Mouse (Mus musculus) mature B cell (primary cell): ENCODE results near the gene Fgf15.

ENCODE experiments used
- in situ Hi-C: fragments of 300-500 bp; cut with MboI; formaldehyde crosslinking; loops from 2 replicates; pipeline ENCODE4 v1.14.3; 2019

Gene Fgf15

DNA sequence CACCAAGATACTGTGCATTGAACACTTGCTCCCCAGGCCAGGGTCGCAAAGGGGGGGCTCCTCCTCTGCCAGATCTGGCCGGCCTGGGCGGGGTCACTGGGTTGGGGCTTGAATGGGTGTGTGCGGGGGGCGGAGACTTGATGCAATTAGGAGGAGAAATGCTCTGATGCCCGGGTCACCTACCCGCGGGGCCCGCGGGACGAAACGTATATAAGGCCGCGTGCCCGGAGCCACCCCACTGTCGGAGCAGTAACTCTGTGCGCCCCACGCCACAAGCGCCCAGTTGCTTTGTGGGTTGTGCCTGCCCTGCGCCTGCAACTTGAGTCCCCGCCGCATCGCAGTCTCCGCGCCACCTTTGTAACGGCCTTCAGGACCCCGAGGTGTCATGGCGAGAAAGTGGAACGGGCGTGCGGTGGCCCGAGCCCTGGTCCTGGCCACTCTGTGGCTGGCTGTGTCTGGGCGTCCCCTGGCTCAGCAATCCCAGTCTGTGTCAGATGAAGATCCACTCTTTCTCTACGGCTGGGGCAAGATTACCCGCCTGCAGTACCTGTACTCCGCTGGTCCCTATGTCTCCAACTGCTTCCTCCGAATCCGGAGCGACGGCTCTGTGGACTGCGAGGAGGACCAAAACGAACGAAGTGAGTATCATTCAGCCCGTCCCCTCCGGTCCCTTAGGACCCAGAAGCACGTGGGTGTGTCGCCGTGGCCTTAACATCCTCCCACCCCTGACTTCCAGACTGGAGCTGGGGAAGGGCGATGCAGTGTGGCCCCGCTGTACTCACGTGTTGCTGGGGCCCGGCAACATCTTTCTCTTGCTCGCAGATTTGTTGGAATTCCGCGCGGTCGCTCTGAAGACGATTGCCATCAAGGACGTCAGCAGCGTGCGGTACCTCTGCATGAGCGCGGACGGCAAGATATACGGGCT lies at the start of gene Fgf15:
Gene Fgf15, plus strand, starts transcription at position 238 of the 925 bp plus-strand sequence.
- in situ Hi-C loops = no loop called here

DNA sequence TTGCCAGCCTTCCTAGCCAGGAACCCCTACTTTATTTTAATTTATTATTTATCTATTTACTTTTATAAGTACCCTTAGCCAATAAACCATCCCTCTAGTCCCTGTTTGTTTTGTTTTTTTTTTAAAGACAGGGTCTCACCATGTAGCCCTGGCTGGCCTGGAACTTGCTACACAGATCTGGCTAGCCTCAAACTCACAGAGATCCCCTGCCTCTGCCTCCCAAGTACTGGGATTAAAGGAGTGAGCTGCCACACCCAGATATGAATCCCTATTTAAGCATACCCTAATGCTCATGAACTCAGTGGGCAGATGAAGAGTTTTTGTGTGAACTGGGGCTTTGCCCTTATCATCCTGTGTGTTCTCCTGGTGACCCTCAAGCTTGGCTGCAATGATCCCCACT lies 49.3 kb upstream of the Fgf15 start, which contains the start of gene Fgf4:
Gene Fgf4, plus strand, starts transcription at position 301 of the 400 bp plus-strand sequence.
- in situ Hi-C loops = no loop called here

DNA sequence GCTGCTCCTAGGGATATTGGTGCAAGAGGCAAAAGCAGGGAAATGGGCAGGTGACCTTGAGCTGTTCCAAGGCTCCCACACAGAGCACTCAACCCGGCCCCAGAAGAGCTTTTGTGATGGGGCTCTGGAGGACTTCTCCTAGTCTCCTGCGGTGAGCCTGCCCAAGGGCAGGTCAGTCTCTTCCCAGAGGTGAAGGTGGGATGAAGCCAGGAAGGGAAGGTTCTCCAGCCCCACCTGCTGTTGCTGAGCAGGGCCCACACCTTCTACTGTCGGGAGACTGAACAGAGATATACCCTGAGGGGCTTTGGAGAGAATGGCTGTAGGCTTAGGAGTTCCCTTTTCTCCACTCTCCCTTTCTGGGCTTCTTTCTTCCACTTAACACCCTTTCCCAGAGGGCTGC lies 45.0 kb upstream of the Fgf15 start:
- in situ Hi-C loops = no loop called here

DNA sequence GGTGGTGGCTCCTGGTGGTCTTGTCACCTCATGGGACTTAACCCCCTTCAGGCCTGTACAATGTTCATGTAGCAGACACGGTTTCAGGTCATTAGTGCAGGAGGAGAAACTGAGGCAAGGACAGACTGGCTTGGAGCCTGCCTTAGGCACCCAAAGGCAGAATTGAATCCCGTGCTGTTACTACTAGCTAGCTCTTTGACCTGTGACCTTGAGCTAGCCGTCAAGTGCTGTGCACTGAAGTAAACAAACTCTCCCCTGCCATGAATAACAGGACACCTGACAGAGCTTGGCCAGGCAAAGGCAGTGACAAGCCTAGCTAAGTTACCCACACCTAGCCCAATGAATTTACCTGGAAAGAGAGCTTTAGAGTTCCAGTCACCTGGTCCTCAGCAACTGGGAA lies 41.4 kb upstream of the Fgf15 start:
- in situ Hi-C loops = no loop called here

DNA sequence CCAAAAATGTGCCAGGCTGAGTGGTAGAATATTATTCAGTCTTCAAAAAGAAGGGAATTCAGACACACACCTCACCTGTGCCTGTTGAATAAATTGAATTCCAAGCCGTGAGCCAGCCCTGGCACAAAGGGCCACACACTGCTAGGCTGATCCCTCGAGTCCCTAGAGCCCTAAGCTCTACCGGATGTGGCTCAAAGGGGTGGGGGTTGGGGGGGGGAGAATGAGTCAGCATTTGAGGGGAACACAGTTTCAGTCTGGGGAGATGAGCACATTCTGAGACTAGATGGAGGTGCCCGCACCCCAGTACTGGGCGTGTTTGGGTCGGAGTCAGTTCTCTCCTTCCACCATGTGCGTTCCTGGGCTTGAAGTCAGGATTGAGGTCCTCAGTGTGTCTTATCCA lies 39.2 kb upstream of the Fgf15 start:
- in situ Hi-C loops = no loop called here

DNA sequence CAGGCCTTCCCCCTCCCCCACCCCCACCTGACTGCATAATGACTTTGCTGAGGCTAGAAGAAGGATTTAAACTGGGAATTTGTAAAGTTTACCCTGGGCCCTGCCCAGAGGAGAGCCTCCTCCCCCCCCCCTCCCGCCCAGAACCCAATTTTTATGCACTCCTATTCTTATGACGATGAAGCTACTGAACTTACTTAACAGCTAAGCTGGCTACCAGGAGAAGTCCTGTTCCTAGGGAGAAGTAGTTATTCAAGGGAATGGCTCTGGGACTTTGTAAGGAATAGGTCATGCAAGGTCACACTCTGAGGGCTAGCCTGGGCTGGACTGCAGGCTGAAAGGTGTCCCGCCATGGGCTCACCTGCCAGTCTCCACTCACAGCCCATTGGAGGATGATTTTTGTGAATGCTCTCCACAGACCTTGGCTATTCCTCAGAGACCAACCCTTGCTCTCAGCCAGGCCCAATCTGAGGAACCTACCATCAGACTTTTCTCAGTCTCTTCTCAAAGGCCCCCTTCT lies 38.4 kb upstream of the Fgf15 start:
- in situ Hi-C loops = no loop called here

DNA sequence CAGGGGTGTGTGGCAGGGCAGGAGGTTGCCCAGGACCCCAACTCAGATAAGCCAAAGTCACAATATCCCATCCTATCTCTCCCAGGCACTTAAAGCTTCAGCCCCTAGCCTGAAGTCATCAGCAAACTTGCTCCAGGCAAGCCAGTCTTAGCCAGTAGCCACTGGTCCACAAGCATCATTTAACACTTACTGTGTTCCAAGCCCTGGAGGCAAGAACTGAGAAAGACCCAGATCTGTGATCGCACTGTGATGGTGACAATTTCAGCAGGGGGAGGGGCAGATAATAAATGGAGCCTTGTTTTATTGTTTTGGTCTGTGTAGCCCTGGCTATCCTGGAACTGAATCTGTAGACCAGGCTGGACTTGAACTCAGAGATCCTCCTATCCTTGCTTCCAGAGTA lies 37.6 kb upstream of the Fgf15 start:
- in situ Hi-C loops = no loop called here

DNA sequence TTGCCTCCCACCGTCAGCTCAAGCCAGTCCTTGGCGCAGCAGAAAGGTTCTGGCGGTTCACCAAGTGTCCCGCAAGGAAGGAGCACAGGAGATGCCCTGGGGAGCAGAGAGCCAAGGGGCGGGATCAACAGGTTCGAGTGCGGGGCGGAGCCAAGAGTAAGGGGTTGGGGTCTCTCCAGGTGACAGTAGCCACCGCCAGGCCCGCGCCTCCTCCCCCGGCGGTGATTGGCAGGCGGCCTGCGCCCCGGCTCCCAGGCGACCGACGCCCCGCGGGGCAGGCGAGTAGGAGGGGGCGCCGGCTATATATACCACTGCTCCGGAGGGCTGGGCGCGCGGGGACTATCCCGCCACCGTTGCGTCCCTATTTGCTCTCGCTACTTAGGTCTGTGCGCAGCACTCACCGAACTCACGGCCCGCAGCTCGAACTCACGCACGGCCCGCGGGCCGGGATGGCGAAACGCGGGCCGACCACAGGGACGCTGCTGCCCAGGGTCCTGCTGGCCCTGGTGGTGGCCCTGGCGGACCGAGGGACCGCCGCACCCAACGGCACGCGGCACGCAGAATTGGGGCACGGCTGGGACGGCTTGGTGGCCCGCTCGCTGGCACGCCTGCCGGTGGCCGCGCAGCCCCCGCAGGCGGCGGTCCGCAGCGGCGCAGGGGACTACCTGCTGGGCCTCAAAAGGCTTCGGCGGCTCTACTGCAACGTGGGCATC lies 35.1 kb upstream of the Fgf15 start:
- in situ Hi-C loops = no loop called here

DNA sequence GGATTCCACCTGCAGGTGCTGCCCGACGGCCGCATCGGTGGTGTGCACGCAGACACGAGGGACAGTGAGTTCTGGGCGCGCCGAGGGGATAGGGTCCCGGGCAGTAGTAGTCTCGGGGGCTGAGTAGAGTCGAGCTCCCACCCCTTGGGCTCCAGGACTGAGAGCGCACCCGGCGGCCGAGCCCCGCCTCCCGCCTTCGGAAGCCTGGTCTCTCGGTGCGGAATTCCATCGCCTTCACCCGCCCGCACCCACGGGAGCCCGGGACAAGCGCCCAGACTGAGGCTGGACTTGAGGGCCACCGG lies 34.6 kb upstream of the Fgf15 start:
- in situ Hi-C loops = no loop called here

DNA sequence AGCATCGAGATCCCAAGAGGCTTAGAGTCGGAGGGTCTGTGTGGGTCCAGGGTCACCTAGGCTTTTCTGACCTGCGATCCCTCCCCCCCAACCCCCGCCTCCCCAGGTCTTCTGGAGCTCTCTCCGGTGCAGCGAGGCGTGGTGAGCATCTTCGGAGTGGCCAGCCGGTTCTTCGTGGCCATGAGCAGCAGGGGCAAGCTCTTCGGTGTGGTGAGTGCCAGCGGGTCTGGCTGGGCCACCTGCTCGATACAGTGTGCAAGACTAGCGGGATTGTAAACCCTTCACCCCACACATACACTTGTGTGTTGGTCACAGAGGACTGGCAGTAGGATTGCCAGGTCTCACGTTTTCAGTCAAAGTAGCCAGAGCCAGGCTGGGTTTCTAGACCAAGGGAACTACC lies 34.2 kb upstream of the Fgf15 start:
- in situ Hi-C loops = no loop called here

DNA sequence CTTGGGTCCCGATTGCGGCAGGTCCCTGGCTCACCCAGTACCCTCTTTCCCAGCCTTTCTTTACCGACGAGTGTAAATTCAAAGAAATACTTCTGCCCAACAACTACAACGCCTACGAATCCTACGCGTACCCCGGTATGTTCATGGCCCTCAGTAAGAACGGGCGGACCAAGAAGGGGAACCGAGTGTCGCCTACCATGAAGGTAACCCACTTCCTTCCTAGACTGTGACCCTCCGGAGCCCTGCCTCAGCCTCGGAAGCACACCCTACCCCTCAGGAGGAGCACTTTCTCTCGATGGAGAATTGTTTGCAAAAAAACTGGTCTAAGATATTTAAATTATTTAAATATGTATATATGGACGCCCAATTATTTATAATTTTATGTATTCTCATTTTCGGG lies 33.6 kb upstream of the Fgf15 start:
- in situ Hi-C loops = no loop called here

DNA sequence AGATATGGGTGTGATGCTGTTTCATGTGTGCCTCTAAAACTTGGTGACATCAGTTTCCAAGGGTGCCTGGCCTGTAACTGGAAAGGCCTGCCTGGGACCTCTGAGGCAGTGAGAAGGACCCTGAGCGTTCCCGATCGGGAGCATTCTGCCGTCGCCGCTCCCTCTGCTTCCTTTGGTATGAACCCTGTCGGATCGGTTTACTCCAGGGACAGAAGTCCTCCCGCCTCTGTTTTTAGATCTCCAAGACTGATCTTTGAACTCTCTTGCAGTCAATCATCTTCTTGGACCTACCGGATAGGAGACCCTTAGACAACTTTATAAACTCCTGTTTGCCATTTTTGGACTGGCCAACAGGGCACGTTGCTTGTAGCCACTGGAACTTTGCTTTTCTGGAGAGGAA lies 33.1 kb upstream of the Fgf15 start:
- in situ Hi-C loops = no loop called here

DNA sequence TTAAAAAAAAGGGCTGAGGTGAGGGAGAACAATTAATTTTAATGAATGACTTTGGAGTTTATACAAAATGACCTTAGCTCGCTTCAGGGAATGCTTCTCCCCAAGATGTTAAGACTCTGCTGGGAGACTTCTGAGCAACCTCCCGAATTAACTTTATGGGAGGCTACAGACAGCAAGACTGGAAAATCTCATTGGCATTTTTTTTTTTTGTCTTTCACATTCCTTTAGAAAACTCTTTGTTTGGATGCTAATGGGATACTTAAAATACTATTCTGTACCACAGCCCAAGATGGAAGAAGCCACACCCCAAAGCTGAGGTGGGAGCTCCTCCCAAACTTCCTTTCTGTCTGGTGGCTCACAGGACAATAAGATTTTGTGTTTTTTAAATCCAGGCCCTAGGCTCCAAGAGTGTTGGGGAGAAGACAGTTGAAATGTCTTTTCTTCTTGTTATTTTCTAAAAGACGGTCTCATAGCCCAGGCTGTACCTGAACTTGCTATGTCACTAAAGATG lies 32.1 kb upstream of the Fgf15 start:
- in situ Hi-C loops = no loop called here

DNA sequence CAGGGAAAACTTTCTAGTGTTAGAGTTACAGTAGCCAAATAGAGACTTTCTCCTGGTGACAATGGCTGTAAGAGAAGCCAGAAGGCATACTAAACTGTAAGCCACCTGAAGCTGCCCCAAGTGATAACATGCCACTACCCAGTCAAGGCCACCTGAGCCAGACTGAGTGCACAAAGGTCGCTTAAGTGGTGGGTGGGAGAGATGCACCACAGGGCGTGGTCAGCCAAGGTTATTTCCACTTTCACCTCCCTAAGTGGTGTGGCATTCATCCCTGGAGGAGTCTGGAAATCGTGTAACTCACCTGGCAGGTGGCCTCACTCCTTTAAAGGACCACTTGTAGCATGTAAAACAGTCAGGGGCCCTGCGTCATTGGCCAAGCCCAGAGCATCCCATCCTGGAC lies 29.2 kb upstream of the Fgf15 start:
- in situ Hi-C loops = no loop called here

DNA sequence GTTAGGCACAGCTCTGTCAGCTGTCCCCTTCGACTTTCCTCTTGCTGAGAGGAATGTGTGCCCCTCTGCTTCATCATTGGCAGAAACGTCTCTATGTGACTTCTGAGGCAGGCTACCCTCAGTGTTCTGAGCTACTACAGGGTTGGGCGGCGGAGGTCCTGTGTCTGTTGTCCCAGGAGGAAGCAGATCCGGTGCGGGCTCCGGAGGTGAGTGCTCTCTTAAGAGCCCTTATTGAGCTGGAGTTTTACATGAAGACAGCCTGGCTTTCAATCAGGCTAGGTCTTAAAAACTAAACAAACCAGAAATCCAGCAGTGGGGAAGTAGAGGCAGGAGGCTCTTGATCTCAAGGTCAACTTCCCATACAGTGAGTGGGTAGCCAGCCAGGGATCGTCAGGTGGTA lies 28.7 kb upstream of the Fgf15 start:
- in situ Hi-C loops = no loop called here

DNA sequence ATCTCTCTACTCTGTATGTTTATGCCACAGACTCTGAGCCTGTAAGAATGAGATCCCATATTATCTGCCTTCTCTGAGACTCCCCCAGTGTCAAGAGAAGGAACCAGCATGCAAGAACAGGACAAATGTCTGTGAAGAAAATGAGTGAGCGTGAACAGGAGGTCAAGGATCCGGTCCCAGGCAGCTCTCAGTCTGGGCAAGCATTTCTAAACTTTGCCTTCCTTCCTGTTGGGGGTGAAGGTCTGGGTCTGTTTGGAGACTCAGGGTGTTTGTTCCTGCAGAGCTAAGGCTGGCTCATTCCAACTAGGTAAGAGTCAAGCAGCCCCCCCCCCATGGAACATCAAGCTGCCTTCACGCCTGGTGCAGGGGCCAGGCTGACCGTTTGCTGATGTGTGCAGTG lies 23.9 kb upstream of the Fgf15 start:
- in situ Hi-C loops = no loop called here

DNA sequence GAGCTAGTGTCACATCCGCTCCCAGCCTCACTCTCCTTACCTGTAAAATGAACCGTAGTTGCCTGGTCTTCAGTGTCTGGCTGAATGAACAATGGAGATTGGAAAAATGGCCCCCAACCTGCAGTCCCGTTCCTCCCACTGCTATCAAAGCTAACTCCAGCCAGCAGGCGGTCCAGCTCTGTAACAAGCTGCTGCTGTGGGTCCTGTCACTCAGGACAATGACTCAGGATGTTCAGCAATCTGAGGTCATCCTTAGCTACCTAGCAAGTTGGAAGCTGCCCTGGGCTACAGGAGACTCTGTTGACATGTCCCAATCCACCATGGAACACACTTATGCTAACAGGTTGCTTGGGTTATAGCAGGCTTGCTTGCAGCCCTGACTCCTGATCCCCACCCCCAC lies 23.2 kb upstream of the Fgf15 start:
- in situ Hi-C loops = no loop called here

DNA sequence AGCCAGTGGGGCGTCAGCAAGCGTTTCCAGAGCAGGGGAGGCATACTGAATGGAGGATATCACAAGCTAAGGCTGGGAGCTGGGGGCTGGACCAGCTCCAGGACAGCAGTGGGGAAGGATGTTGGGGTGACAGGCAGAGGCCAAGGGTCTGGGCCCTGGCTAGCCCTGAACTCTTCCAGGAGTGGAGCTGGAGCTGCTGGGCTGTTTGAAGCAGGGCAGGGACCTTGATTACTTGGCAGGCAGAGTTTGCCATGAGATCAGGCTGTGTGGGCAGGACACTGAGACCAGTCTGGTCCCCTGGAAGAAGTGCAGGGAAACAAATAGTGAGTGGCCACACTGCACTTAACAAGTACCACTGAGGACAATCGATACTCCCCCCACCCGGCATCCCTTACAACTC lies 22.1 kb upstream of the Fgf15 start:
- in situ Hi-C loops = no loop called here

DNA sequence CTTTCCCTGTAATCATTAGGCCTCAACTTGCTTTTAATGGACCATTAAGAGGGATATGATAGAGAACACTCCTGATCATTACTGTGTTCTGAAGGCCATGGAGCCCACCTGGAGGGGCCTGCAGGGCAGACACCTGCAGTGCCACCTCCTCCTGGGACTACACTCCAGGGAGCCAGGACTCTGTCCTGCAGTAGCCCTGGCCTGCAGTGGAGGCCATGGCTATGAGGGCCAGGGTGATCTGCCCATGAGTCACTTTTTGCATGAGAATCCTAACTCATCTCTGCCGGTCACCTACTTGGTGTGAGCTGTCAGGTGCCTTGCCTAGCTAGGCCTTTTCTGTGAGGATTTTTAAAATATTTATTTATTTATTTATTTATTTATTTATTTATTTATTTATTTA lies 17.9 kb upstream of the Fgf15 start:
- in situ Hi-C loops = no loop called here

DNA sequence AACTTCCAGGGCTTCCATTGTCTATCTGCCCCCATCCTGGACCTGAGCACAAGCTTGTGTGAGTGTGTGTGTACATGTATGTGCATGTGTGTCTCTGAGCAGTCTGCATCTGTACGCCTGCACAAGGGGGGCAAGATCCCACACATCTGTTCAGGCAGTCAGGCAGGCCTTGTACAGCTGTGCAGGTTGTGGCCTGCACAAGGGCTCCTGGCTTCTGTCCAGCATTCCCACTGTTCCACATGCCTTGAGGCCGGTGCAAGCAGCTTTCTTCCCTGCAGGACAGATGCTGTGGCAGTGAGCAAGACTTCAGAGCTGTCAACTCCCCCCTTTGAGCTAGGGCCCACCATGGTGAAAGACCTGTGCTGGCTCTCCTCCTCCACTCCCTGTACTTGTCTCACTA lies 13.2 kb upstream of the Fgf15 start:
- in situ Hi-C loops = no loop called here

DNA sequence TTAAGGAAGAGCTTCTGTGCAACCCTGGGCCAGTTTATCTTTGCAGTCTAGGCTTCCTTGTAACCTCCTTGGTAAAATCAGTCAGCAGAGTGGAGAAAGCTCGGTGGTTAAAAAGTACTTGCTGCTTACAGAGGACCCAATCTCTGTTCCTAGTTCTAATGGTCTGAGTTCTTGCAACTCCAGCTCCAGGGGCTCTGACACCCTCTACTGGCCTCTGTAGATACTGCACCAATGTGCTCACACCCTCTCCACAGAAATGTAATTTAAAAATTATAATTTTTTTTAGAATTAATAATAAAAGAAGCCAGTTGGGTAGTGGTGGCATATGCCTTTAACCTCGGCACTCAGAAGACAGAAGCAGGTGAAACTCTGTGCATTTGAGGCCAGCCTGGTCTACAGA lies 8.7 kb upstream of the Fgf15 start:
- in situ Hi-C loops = no loop called here

DNA sequence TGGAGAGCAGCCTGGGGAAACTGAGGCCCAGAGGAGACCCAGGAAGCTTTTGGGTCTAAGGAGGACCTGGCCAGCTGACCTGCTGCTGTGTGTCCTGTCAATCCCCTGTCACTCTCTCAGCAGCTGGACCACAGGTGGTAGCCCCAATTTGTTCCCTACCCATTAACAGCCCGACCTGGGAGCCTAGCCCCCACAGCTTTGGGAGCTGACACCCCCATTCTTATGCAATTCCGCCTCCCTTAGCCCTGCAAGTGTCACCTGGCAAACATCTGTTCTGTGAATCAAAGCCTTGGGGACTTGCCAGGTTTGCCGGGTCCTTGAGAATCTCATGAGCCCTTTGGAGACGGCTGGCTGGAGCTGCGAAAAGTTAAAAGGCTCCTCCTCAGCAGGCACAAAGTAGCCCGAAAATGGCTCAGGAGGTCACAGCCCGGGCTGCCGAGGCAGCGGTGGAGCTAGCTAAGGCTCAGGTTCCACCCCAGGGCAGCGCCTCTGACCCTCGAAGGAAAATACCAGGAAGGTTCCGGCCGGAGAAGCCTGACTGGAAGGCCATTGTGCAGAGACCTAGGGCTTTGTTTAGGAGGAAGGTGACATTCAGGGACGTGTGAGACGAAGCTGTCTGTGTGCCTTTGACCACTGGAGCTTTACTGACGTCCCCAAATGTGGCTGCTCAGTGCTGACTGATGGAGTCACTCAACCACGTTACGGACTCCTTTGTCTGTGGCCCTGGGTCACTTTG lies 7.6 kb upstream of the Fgf15 start:
- in situ Hi-C loops = no loop called here
